Comparison of ENCODE assay signal across 14 mouse cellular contexts in genomic region chr4:152276389-152277347, GRCm38 (mm10). TPM values are rescaled to one million over a fixed set of nuclear protein-coding genes. Genes with fewer than 3 reads are reported as not detected.
DNase-seq lines count a peak whose midpoint lies in the region; ATAC-seq lines count a peak whose summit lies in the region.
"Had no signal": no experiment of that assay in that cellular context is flagged by ENCODE, and none has a peak within 500 bp of the region (broad histone marks: within the 10 kb centered on the region; RNA-seq: fewer than 3 reads in every experiment).

No protein-coding gene starts in this region.

- 57% methylated on average over 10 of the region's 10 CpGs for WGBS in midbrain, embryonic 10.5 days
- 55% methylated on average over 10 of the region's 10 CpGs for WGBS in midbrain, embryonic 13.5 days

- peak; percentile 63 for DNase-seq in heart, postnatal 4 days
- no peak for DNase-seq in heart, postnatal 25 days (ENCODE audit: low spot score)
- peak; percentile 65 for DNase-seq in midbrain, embryonic 10.5 days (ENCODE audit: low spot score)
- DNase-seq in cerebellum, adult 18-20 months: peak; percentile 62 to 68
- peak; percentile 63 for DNase-seq in retina, postnatal 1 day
- DNase-seq in kidney, adult 11 months: no peak
- DNase-seq in urinary bladder, adult 2 months (ENCODE audit: low spot score): no peak
- DNase-seq: thymus, postnatal 25 days had no signal

- peaks cover 91% of the 10 kb centered on the region for H3K27me3 ChIP-seq in midbrain, embryonic 10.5 days (ENCODE audit: low read depth, poor library complexity, severe bottlenecking)
- peaks cover 92% of the 10 kb centered on the region for H3K27me3 ChIP-seq in midbrain, embryonic 13.5 days
- H3K27me3 ChIP-seq: Patski had no signal

- no peak for ATAC-seq in midbrain, embryonic 13.5 days
- ATAC-seq: Patski had no signal

- H3K9ac ChIP-seq in midbrain, embryonic 13.5 days (replicated peaks): no peak overlapping the region
- H3K9ac ChIP-seq: embryonic facial prominence, embryonic 12.5 days; heart, embryonic 15.5 days; limb, embryonic 13.5 days had no signal

- H3K4me2 ChIP-seq in midbrain, embryonic 13.5 days (replicated peaks): no peak overlapping the region
- H3K4me2 ChIP-seq: embryonic facial prominence, embryonic 12.5 days; heart, embryonic 15.5 days had no signal

- intact Hi-C loops in heart, postnatal 25 days (cut with DNase I): no loop called here

- no peaks in the 10 kb centered on the region for H3K9me3 ChIP-seq in midbrain, embryonic 10.5 days (replicated peaks)
- no peaks in the 10 kb centered on the region for H3K9me3 ChIP-seq in midbrain, embryonic 13.5 days
- H3K9me3 ChIP-seq: embryonic facial prominence, embryonic 12.5 days; heart, embryonic 15.5 days; limb, embryonic 13.5 days; neural tube, embryonic 13.5 days had no signal

- peaks cover 12% of the 10 kb centered on the region for H3K36me3 ChIP-seq in midbrain, embryonic 10.5 days
- H3K36me3 ChIP-seq in midbrain, embryonic 13.5 days: no peaks in the 10 kb centered on the region
- H3K36me3 ChIP-seq: embryonic facial prominence, embryonic 12.5 days had no signal

- peaks cover 59% of the 10 kb centered on the region for H3K4me1 ChIP-seq in midbrain, embryonic 10.5 days
- H3K4me1 ChIP-seq in midbrain, embryonic 13.5 days (replicated peaks): peaks cover 21% of the 10 kb centered on the region

- H3K27ac ChIP-seq in midbrain, embryonic 10.5 days (replicated peaks): no peak overlapping the region; the same call in 1 of the 2 replicates
- no peak overlapping the region for H3K27ac ChIP-seq in midbrain, embryonic 13.5 days
- H3K27ac ChIP-seq: embryonic facial prominence, embryonic 12.5 days; heart, embryonic 15.5 days; limb, embryonic 13.5 days; neural tube, embryonic 13.5 days had no signal

- no peak overlapping the region for H3K4me3 ChIP-seq in midbrain, embryonic 10.5 days
- H3K4me3 ChIP-seq in midbrain, embryonic 13.5 days (replicated peaks): no peak overlapping the region
- H3K4me3 ChIP-seq: embryonic facial prominence, embryonic 12.5 days; limb, embryonic 13.5 days; neural tube, embryonic 13.5 days had no signal

RNA-seq across cellular contexts. Expression of gene Gpr153, which starts 2.6 kb away (rescaled TPM):
- 10 to 100 TPM; 30.1 to 30.6 TPM for total RNA-seq in heart, postnatal 4 days (2021)
- total RNA-seq in heart, postnatal 25 days (2021): 10 to 100 TPM; 14.3 to 14.9 TPM
- 7.0 and 7.7 TPM in 2 replicates for polyA plus RNA-seq in midbrain, embryonic 10.5 days (2016; fragmentation: Nextera tagmentation; extraction: Ambion mirVana)
- 6.0 and 8.1 TPM in 2 replicates for polyA plus RNA-seq in midbrain, embryonic 13.5 days (2015; fragmentation: Nextera tagmentation; extraction: Ambion mirVana)
- 31.3 and 39.2 TPM in 2 replicates for polyA plus RNA-seq in urinary bladder, adult 2 months (2012; rRNA removed)

RNA-seq across cellular contexts. Expression of gene Hes3, which starts 14.8 kb away (rescaled TPM):
- total RNA-seq in heart, postnatal 4 days (2021): not detected
- total RNA-seq in heart, postnatal 25 days (2021): not detected
- 26.3 and 30.9 TPM in 2 replicates for polyA plus RNA-seq in midbrain, embryonic 10.5 days (2016; fragmentation: Nextera tagmentation; extraction: Ambion mirVana)
- polyA plus RNA-seq in midbrain, embryonic 13.5 days (2015; fragmentation: Nextera tagmentation; extraction: Ambion mirVana): 1.4 and 2.5 TPM in 2 replicates
- not detected in 2 replicates for polyA plus RNA-seq in urinary bladder, adult 2 months (2012; rRNA removed)
- polyA plus RNA-seq: heart, embryonic 15.5 days; limb, embryonic 13.5 days had no signal

RNA-seq across cellular contexts. Expression of gene Icmt, which starts 20.4 kb away (rescaled TPM):
- 10 to 100 TPM; 32.1 to 33.3 TPM for total RNA-seq in heart, postnatal 4 days (2021)
- 10 to 100 TPM; 25.2 to 26.7 TPM for total RNA-seq in heart, postnatal 25 days (2021)
- polyA plus RNA-seq in midbrain, embryonic 10.5 days (2016; fragmentation: Nextera tagmentation; extraction: Ambion mirVana): 26.8 and 27.6 TPM in 2 replicates
- polyA plus RNA-seq in midbrain, embryonic 13.5 days (2015; fragmentation: Nextera tagmentation; extraction: Ambion mirVana): 18.1 and 19.0 TPM in 2 replicates
- 25.2 and 26.2 TPM in 2 replicates for polyA plus RNA-seq in urinary bladder, adult 2 months (2012; rRNA removed)

RNA-seq across cellular contexts. Expression of gene Rnf207, which starts 42.1 kb away (rescaled TPM):
- total RNA-seq in heart, postnatal 4 days (2021): 100 to 1,000 TPM; 105 to 116 TPM
- total RNA-seq in heart, postnatal 25 days (2021): 10 to 100 TPM; 69.6 to 73.3 TPM
- 1.5 and 2.4 TPM in 2 replicates for polyA plus RNA-seq in midbrain, embryonic 10.5 days (2016; fragmentation: Nextera tagmentation; extraction: Ambion mirVana)
- polyA plus RNA-seq in midbrain, embryonic 13.5 days (2015; fragmentation: Nextera tagmentation; extraction: Ambion mirVana): 4.7 TPM in 2 replicates
- 28.0 and 34.9 TPM in 2 replicates for polyA plus RNA-seq in urinary bladder, adult 2 months (2012; rRNA removed)

RNA-seq across cellular contexts. Expression of gene Rpl22, which starts 48.9 kb away (rescaled TPM):
- 100 to 1,000 TPM; 312 to 319 TPM for total RNA-seq in heart, postnatal 4 days (2021)
- 100 to 1,000 TPM; 254 TPM for total RNA-seq in heart, postnatal 25 days (2021)
- 282 and 358 TPM in 2 replicates for polyA plus RNA-seq in midbrain, embryonic 10.5 days (2016; fragmentation: Nextera tagmentation; extraction: Ambion mirVana)
- 213 and 217 TPM in 2 replicates for polyA plus RNA-seq in midbrain, embryonic 13.5 days (2015; fragmentation: Nextera tagmentation; extraction: Ambion mirVana)
- 727 and 877 TPM in 2 replicates for polyA plus RNA-seq in urinary bladder, adult 2 months (2012; rRNA removed)

Comparison
In these comparisons a context has a peak if more than half of its experiments do, and no peak if none do; other contexts are left out.
1. DNase-seq: peak in heart, postnatal 4 days (single experiment), midbrain, embryonic 10.5 days (single experiment), cerebellum, adult 18-20 months (2 of 2) and retina, postnatal 1 day (single experiment); none in heart, postnatal 25 days (single experiment), kidney, adult 11 months (single experiment) and urinary bladder, adult 2 months (single experiment).